Mouse (Mus musculus) stomach, postnatal 0 days (tissue): ENCODE measurements around the gene Slco1a5.

ENCODE experiments used
- CTCF ChIP-seq: IDR thresholded peaks from 2 replicates; pipeline ENCODE4 v1.5.1; 2016; ENCODE audit warnings: antibody characterized with exemption, low read depth, mild to moderate bottlenecking, moderate library complexity
- EP300 ChIP-seq: optimal IDR thresholded peaks from 2 replicates; pipeline ENCODE3; 2016; ENCODE audit warnings: antibody characterized with exemption

- TF ChIP-seq CTCF (no peak), EP300 (no peak)
Measured at GRCm38 (mm10) chr6:142317106-142317505, 5.7 kb downstream of the Slco1a5 start.
